In genomic region chr17:11913620-11914019, GRCm38 (mm10) we compare ENCODE assay signal across 9 mouse cellular contexts.
DNase-seq lines count a peak whose midpoint lies in the region; ATAC-seq lines count a peak whose summit lies in the region.
"Had no signal": no experiment of that assay in that cellular context is flagged by ENCODE, and none has a peak within 500 bp of the region (broad histone marks: within the 10 kb centered on the region; RNA-seq: fewer than 3 reads in every experiment).

No protein-coding gene starts in this region.

- no peaks in the 10 kb centered on the region for H3K4me1 ChIP-seq in heart, embryonic 11.5 days (ENCODE audit: control insufficient read depth, insufficient read depth, low read length)
- no peaks in the 10 kb centered on the region for H3K4me1 ChIP-seq in neural tube, embryonic 11.5 days (ENCODE audit: control insufficient read depth, insufficient read depth, low read length)
- H3K4me1 ChIP-seq in limb, embryonic 10.5 days, result peaks cover 17% of the 10 kb centered on the region
- peaks cover 21% of the 10 kb centered on the region for H3K4me1 ChIP-seq in neural tube, embryonic 15.5 days

- WGBS in heart, embryonic 11.5 days (ENCODE audit: insufficient replicate concordance), result 14% methylated on average over 8 of the region's 8 CpGs
- 20% methylated on average over 8 of the region's 8 CpGs for WGBS in neural tube, embryonic 11.5 days
- 18% methylated on average over 8 of the region's 8 CpGs for WGBS in limb, embryonic 10.5 days
- 11% methylated on average over 8 of the region's 8 CpGs for WGBS in neural tube, embryonic 15.5 days

- H3K27me3 ChIP-seq in heart, embryonic 11.5 days (ENCODE audit: control insufficient read depth, insufficient read depth, low read length), result peaks cover 19% of the 10 kb centered on the region; the same call in 1 of the 2 replicates
- H3K27me3 ChIP-seq in neural tube, embryonic 11.5 days (ENCODE audit: control insufficient read depth, insufficient read depth, low read length), result no peaks in the 10 kb centered on the region
- H3K27me3 ChIP-seq in limb, embryonic 10.5 days (ENCODE audit: low read depth, poor library complexity, severe bottlenecking), result peaks cover 43% of the 10 kb centered on the region
- H3K27me3 ChIP-seq in neural tube, embryonic 15.5 days (replicated peaks), result 0 out of 2 replicates have a peak, but pooled peaks cover 5% of the 10 kb centered on the region

- peak overlapping the region; percentile 22; the same call in 1 of the 2 replicates for H3K4me3 ChIP-seq in heart, embryonic 11.5 days (ENCODE audit: low read depth, low read length)
- no peak overlapping the region for H3K4me3 ChIP-seq in neural tube, embryonic 11.5 days (ENCODE audit: low read depth, low read length)
- peak overlapping the region; percentile 42 for H3K4me3 ChIP-seq in limb, embryonic 10.5 days
- no peak overlapping the region; the same call in 1 of the 2 replicates for H3K4me3 ChIP-seq in neural tube, embryonic 15.5 days (replicated peaks)
- H3K4me3 ChIP-seq: erythroblast, embryonic 14.5 days had no signal

- H3K27ac ChIP-seq in heart, embryonic 11.5 days (ENCODE audit: low read depth, low read length), result no peak overlapping the region
- no peak overlapping the region for H3K27ac ChIP-seq in neural tube, embryonic 11.5 days (ENCODE audit: low read depth, low read length)
- no peak overlapping the region for H3K27ac ChIP-seq in limb, embryonic 10.5 days
- H3K27ac ChIP-seq in neural tube, embryonic 15.5 days (replicated peaks), result no peak overlapping the region

- ATAC-seq in heart, embryonic 11.5 days (replicated peaks; ENCODE audit: insufficient number of reproducible peaks, low FRiP score, low TSS enrichment), result no peak
- ATAC-seq in neural tube, embryonic 11.5 days (ENCODE audit: insufficient read depth, low FRiP score, low TSS enrichment), result no peak
- ATAC-seq in neural tube, embryonic 15.5 days (ENCODE audit: low FRiP score), result no peak

- DNase-seq in heart, adult 9 months (ENCODE audit: low spot score in 2 of 2), result no peak
- DNase-seq in neural tube, embryonic 11.5 days (ENCODE audit: low spot score), result no peak
- no peak for DNase-seq in neural tube, embryonic 10.5 days (ENCODE audit: extremely low spot score, low spot score)
- no peak for DNase-seq in limb, embryonic 10.5 days (ENCODE audit: low spot score)
- no peak for DNase-seq in cerebellum, postnatal 14 days
- DNase-seq in spleen, postnatal 4 days (ENCODE audit: low spot score in 2 of 2), result no peak

- H3K36me3 ChIP-seq in heart, embryonic 11.5 days (ENCODE audit: control insufficient read depth, insufficient read depth, low read length), result no peaks in the 10 kb centered on the region
- H3K36me3 ChIP-seq in neural tube, embryonic 11.5 days (ENCODE audit: control insufficient read depth, insufficient read depth, low read length), result no peaks in the 10 kb centered on the region
- no peaks in the 10 kb centered on the region for H3K36me3 ChIP-seq in limb, embryonic 10.5 days
- no peaks in the 10 kb centered on the region for H3K36me3 ChIP-seq in neural tube, embryonic 15.5 days

- H3K9me3 ChIP-seq in heart, embryonic 11.5 days (replicated peaks; ENCODE audit: control insufficient read depth, low read length), result no peaks in the 10 kb centered on the region
- no peaks in the 10 kb centered on the region for H3K9me3 ChIP-seq in neural tube, embryonic 11.5 days (ENCODE audit: control insufficient read depth, low read length)
- no peaks in the 10 kb centered on the region for H3K9me3 ChIP-seq in limb, embryonic 10.5 days (replicated peaks)
- no peaks in the 10 kb centered on the region for H3K9me3 ChIP-seq in neural tube, embryonic 15.5 days (replicated peaks)

- H3K4me2 ChIP-seq in heart, embryonic 11.5 days, result peak overlapping the region; percentile 61
- peak overlapping the region; percentile 49; the same call in 1 of the 2 replicates for H3K4me2 ChIP-seq in neural tube, embryonic 11.5 days (ENCODE audit: low read depth)
- H3K4me2 ChIP-seq in neural tube, embryonic 15.5 days, result peak overlapping the region; percentile 58

- H3K9ac ChIP-seq in heart, embryonic 11.5 days (ENCODE audit: low read depth, low read length), result no peak overlapping the region
- H3K9ac ChIP-seq in neural tube, embryonic 11.5 days (ENCODE audit: low read length), result no peak overlapping the region
- H3K9ac ChIP-seq in neural tube, embryonic 15.5 days (replicated peaks), result no peak overlapping the region

Comparison
In these comparisons a context has a peak if more than half of its experiments do, and no peak if none do; other contexts are left out.
1. H3K4me3 ChIP-seq: peak in heart, embryonic 11.5 days (single experiment) and limb, embryonic 10.5 days (single experiment); none in neural tube, embryonic 11.5 days (single experiment) and neural tube, embryonic 15.5 days (single experiment).
2. Peak in every context shown above with its lines, with median percentiles within 50 percentile points of each other: H3K4me2 ChIP-seq.